Mouse (Mus musculus): ENCODE results near the gene Tmem125.
"Not testable (repeated sequence)": the region's sequence is repeated elsewhere in the genome, so short reads cannot be mapped to it uniquely, and the experiment has no call there.

The Tmem125 gene

GRCm38 (mm10) chr4:118535610-118536009, 8.2 kb downstream of the Tmem125 start:
- no peak for DNase-seq

- DNase-seq, result no peak
These were observed 10.2 kb downstream of the Tmem125 start for GRCm38 (mm10) chr4:118533605-118534004.

GRCm38 (mm10) chr4:118533156-118533555, 10.7 kb downstream of the Tmem125 start:
- DNase-seq, result no peak

- no peak for DNase-seq
These were observed 11.2 kb downstream of the Tmem125 start for GRCm38 (mm10) chr4:118532663-118533062.

GRCm38 (mm10) chr4:118527720-118528119, 16.1 kb downstream of the Tmem125 start:
- DNase-seq, result no peak

GRCm38 (mm10) chr4:118527335-118527681, 16.5 kb downstream of the Tmem125 start:
- no peak for DNase-seq

DNA sequence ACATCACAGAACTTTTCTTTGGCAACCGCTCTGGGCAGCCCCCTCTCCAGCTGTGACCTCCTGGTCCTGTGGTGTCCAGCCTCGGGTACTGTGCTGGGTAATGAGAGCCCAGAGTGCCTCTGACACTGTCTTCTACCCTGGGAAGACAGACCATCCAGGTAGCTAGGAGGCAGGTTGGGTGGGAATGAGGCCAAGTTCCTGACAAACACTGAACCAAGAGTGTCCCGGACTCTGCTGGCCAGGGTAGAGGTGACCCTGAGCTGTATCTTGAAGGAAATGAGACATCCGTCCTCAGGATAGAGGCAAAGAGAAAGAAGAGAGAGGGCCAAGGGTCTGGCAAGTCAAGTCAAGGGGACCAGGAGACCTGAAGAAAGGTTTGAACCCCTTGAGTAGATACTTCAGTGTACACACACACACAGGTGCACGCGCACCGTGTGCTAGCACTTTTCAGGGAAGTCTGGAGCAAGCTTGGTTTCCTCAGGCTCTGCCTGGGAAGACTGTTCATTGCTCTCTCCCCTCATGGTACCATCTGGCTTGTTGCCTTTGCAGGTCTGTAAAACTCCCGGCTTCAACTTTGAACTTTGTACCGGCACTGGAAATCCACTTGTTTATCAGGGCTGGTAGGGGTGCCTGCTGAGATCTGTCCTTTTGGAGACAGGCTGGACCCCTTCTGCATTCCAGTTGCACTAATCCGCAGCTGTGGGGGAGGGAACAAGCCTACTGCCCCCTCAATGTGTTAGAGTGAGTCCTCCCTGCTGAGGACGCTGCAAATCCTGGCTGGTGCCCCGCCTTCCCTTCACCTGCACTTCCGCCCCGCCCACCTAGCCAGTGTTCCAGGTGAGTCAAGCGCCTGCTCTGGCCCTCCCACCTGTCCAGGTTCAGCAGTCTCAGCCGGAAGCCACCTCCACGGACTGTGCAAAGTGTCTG, 17.2 kb downstream of the Tmem125 start, which contains the start of gene 2610528J11Rik:
Gene 2610528J11Rik, plus strand, starts transcription at position 592 of the 927 bp plus-strand sequence.
- DNase-seq, result no peak

DNA sequence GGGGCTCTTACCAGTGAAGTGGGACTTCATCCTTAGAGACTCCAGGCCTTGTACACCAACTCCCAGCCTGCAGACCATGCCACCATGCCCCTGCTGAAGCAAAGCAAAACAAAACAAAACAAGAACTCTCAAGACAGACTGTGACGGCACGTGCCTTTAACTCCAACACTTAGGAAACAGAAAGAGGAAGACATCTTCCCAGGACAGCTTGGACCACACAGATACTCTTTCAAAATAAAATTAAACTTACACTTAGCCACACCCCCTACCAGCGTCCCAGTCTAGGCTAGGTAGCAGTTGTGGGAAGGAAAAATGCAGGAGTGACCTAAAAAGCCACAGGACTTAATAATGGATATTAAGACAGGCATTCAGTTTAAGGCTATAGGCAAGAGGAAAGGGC, 18.1 kb downstream of the Tmem125 start:
- no peak for DNase-seq

GRCm38 (mm10) chr4:118523976-118524375, 19.9 kb downstream of the Tmem125 start:
- DNase-seq, result no peak

DNA sequence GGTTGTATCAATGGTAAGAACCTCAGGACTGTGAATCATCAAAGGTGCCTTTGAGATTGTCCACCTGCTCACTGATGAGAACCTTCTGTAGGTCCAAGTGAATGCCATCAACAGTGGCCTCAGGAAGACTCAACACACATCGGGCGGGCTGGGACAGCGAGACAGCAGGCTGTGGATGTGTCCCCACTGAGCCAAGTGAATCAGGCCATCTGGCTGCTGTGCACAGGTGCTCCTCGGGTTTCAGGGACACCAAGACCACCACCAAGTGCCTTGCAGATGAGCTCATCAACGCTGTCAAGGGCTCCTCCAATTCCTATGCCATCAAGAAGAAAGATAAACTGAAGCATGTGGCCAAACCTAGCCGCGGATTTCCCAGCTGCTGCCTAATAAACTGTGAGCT, 21.6 kb downstream of the Tmem125 start:
- no peak for DNase-seq

- DNase-seq, result no peak
These were observed 25.6 kb downstream of the Tmem125 start for GRCm38 (mm10) chr4:118518208-118518607.

- DNase-seq, result no peak
These were observed 26.2 kb downstream of the Tmem125 start for GRCm38 (mm10) chr4:118517497-118518146.

- DNase-seq, result peak; percentile 59
These were observed 26.9 kb downstream of the Tmem125 start for GRCm38 (mm10) chr4:118516699-118517496.

DNA sequence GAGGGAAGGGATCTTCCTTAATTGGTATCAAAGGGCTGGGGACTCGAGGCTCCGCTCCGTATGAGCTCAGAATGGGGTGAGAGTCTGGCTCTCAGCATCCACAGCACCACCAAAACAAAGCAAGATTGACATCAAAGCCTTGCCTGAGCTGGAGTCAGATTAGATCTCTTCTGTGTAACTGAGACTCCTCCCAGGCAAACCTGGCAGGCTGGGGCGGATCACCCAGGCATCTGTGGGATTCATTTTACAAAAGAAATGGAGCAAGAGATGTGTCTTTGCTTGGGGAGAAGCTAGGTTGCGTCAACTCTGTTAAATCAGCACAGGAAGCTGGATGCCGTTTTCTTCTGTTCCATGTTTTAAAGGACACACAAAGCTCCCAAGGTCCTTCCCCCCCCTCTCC, 34.8 kb downstream of the Tmem125 start:
- peak; percentile 37 for DNase-seq

- not testable (repeated sequence) for DNase-seq
These were observed 36.7 kb downstream of the Tmem125 start for GRCm38 (mm10) chr4:118507171-118507570.

GRCm38 (mm10) chr4:118505551-118505950, 38.3 kb downstream of the Tmem125 start:
- DNase-seq, result no peak

- no peak for DNase-seq
These were observed 43.1 kb downstream of the Tmem125 start for GRCm38 (mm10) chr4:118500792-118501191.

GRCm38 (mm10) chr4:118500171-118500724, 43.6 kb downstream of the Tmem125 start:
- no peak for DNase-seq
